Mouse (Mus musculus): ENCODE results near the gene Srrd.

- TF ChIP-seq CTCF (IDR thresholded peaks at IDR 0.05; ENCODE audit: low read depth, low read length), result no peak
- no peak for TF ChIP-seq POLR2AphosphoS5 (IDR thresholded peaks at IDR 0.05; ENCODE audit: insufficient replicate concordance, low read depth, low read length)
- no peak for TF ChIP-seq TAL1 (conservative IDR thresholded peaks at IDR 0.05; ENCODE audit: low read depth, low read length)
- no peak for TF ChIP-seq GATA1 (IDR thresholded peaks at IDR 0.05; ENCODE audit: borderline replicate concordance, low read length)
- TF ChIP-seq GATA2 (IDR thresholded peaks at IDR 0.05; ENCODE audit: borderline replicate concordance, low read depth, low read length), result no peak
Observed at GRCm38 (mm10) chr5:112292343-112292980, 50.4 kb downstream of the Srrd start.
